Mouse (Mus musculus) fibroblast of lung, adult 2 months (primary cell): ENCODE measurements around the gene Zfp641.

Source experiments
- DNase-seq: peaks from one replicate; pipeline ENCODE4 v3.0.0-alpha.2; 2011; ENCODE audit warnings: low read depth

The Zfp641 gene

DNA sequence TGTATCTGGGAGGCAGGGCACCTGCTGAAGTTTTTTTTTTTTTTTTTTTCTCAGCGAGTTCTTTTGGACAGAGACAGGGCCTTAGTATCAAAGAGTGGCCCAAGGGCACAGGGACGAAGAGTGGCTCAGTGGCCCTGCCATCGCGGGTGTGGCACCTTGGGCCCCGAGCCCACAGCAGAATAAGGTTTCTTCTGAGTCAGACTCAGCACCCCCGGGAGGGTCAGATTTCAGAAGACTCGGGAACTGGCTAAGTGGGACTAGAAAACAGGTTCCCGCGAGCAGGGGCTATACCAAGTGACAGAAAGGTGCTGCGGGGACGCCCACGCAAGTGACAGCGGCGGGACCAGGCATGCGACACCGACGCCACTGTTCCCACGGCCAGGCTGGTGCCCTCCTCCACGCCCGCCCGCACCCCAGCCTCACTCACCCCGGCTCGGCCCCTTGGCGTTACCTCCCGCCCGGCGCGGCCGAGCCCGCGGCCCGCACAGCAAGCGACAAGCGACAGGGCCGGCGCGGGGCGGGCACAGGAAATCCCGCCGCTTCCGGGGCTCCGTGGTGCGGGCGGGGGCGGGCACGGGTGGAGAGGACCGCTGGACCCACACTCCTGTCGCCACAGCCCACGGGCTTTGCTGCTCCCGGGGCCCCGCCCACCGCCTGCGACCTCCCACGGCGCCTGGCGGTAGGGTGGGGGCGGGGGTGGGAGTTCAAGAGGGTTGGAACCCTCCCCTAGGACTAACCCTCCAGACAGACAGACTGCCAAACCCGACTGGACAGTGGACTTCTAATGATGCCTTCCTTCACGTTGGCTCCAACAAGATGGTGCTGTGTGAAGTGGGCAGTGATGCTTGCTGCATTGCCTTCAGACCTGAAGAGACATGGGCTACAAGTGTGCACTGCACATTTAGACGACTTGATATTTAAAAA, at the start of gene Zfp641:
Zfp641 (minus strand) TSS at position 534 of the 924 bp plus-strand sequence.
- no peak for DNase-seq

GRCm38 (mm10) chr15:98340887-98341286, 44.9 kb upstream of the Zfp641 start, which contains the start of gene Olfr284:
Olfr284 (minus strand) TSS chr15:98340987.
- DNase-seq, result no peak

- DNase-seq, result no peak
Observed at GRCm38 (mm10) chr15:98317177-98317724, 21.3 kb upstream of the Zfp641 start, which contains the start of gene Olfr285. Olfr285 (minus strand) TSS chr15:98317353.

- no peak for DNase-seq
Observed at GRCm38 (mm10) chr15:98315703-98316102, 19.7 kb upstream of the Zfp641 start.

- DNase-seq, result no peak
Observed at GRCm38 (mm10) chr15:98293651-98294050, 2.3 kb downstream of the Zfp641 start.

DNA sequence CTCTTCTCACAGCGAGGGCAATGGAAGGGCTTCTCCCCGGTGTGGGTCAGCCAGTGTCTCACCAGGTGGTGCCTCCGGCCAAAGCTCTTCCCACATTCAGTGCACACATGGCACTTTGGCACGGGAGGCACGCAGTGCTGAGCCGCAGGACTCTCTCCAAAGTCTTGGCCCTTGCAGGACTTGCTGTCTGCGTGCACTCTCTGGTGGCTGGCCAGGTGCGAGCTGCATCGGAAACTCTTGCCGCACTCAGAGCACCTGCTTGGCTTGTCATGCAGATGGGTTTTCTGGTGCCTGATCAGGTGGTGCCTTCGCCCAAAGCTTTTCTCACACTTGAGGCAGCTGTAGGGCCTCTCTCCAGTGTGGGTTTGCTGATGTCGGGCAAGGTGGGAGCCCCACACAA, 7.4 kb downstream of the Zfp641 start:
- no peak for DNase-seq

- DNase-seq, result no peak
Observed at GRCm38 (mm10) chr15:98286418-98286817, 9.5 kb downstream of the Zfp641 start.

- no peak for DNase-seq
Observed at GRCm38 (mm10) chr15:98257776-98258175, 38.2 kb downstream of the Zfp641 start.

DNA sequence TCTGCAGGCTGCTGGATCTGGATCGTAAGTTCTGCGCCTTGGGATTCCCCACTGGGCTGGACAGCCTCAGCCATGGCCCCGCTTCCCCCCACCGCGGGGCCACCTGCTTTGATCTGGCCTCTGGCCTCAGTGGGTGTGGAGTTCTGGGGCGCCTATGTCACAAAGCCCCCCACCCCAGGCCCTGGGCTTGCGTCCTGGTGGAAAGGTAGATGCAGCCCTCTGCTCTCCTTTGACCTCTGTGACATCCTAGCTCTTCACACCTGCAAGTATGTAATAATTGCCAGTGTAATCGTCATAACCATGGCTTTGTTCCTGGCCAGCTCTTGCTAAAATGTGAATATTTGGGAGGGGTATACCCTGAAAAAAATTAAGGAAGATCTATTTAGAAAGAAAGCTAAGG, 38.8 kb downstream of the Zfp641 start, which contains the start of gene H1fnt:
H1fnt (minus strand) TSS at position 101 of the 400 bp plus-strand sequence.
- DNase-seq, result no peak

DNA sequence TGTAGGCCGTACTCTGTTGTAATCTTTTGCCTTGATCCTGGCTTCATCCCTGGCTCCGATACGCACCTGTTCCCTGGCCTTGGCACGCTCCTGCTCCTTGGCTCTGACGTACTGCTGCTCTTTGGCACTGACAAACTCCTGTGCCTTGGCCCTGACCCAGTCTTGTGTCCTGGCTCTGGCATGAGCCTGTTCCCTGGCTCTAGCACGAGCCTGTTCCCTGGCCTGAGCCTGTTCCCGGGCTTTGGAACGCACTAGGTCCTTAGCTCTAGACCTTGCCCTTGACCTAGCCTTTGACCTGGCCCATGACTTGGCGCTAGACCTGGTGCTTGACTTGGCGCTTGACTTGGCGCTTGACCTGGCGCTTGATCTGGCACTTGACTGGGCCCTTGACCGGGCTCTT, 39.7 kb downstream of the Zfp641 start:
- DNase-seq, result no peak
